Mouse (Mus musculus) bone marrow, adult 2 months (tissue): Measurements from ENCODE around the gene Aldh4a1.

Source experiments
- CTCF ChIP-seq: fragments of 200-500 bp; IDR thresholded peaks from 2 replicates; pipeline ENCODE4 v1.5.1; 2011; ENCODE audit warnings: low read length, control low read depth; ENCODE audit not compliant: control insufficient read depth, insufficient read depth
- POLR2A ChIP-seq: fragments of 200-500 bp; IDR thresholded peaks from 2 replicates; pipeline ENCODE4 v1.6.1; 2011; ENCODE audit warnings: low read depth, mild to moderate bottlenecking, control low read depth, low read length, borderline replicate concordance; ENCODE audit not compliant: control insufficient read depth

DNA sequence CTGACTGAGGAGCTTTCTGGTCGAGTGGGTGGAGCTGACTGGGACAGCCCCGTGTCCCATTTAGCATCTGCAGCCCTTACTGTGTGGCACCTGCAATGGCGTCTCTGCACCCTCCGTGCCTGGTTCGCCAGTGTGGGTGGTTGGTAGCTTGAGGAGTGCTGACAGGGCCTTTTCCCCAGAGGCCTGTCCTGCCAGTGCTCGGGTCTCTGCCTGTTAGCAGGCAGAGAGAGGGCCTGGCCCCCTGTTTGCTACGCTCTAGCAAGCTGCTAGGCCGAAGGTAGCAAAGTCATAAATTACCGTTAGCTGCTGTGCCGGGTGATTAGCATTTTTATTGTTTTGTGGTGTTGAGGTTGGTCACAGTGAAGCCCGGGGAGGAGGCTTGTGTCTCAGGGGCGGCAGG, 17.1 kb downstream of the Aldh4a1 start:
- TF ChIP-seq CTCF = no peak
- TF ChIP-seq POLR2A = no peak
